Mouse (Mus musculus) embryonic stem cell, embryonic (primary cell): ENCODE data around the gene Ajm1.

Experiments used
- CTCF ChIA-PET, 4 experiments: fragments of 300-600 bp in 2 of 4; fragments of 350-600 bp in 2 of 4; sonication (Branson Sonifier 250); formaldehyde crosslinking; loops; one replicate each; lab custom pipeline; 2022; ENCODE audit warnings: inconsistent platforms in 2 of 4; lab: Charles Lee
- POLR2A ChIA-PET, 4 experiments: fragments of 300-600 bp in 2 of 4; fragments of 350-600 bp in 2 of 4; sonication (Branson Sonifier 250); formaldehyde crosslinking; loops; one replicate each; lab custom pipeline; 2022; ENCODE audit warnings: antibody characterized with exemption in 4 of 4, inconsistent platforms in 1 of 4; lab: Charles Lee

The Ajm1 gene

GRCm38 (mm10) chr2:25577951-25578795 is 3.4 kb downstream of the Ajm1 start:
- POLR2A ChIA-PET, result interaction anchor here in 3 of 4 experiments (0.8 to 7.3 kb wide), 12 partner anchors 10 to 316 kb away, joined by 3 to 48 read pairs (median 8); partner anchors contain the start of genes Edf1 (in 2 of the 3), Rabl6 (in 1 of the 3) and Tprn (in 1 of the 3)
- CTCF ChIA-PET, result interaction anchor here in 2 of 4 experiments (0.6 to 1.6 kb wide), 6 partner anchors 14 to 365 kb away, joined by 3 to 7 read pairs (median 4); partner anchors contain the start of gene Edf1 (in 1 of the 2)

GRCm38 (mm10) chr2:25576965-25577891 is 4.3 kb downstream of the Ajm1 start:
- CTCF ChIA-PET, result interaction anchor here in 3 of 4 experiments (0.6 to 2.1 kb wide), 5 partner anchors 15 to 917 kb away, joined by 3 to 6 read pairs (median 3); partner anchors contain the start of gene Edf1 (in 1 of the 3)

GRCm38 (mm10) chr2:25576028-25576850 is 5.3 kb downstream of the Ajm1 start:
- POLR2A ChIA-PET, result interaction anchor here (0.6 to 6.8 kb wide), 25 partner anchors 8 to 693 kb away, joined by 3 to 41 read pairs (median 4); partner anchors contain the start of genes Edf1 (in 2 of the 4), Rabl6 (in 2 of the 4), Traf2 (in 2 of the 4) and Ccdc183 (in 1 of the 4)
- CTCF ChIA-PET, result interaction anchor here in 3 of 4 experiments (0.5 to 2.1 kb wide), 8 partner anchors 16 to 918 kb away, joined by 3 to 6 read pairs (median 3); partner anchors contain the start of gene Tprn (in 1 of the 3)

More at GRCm38 (mm10) chr2:25576965-25577891, 4.3 kb downstream of the Ajm1 start:
- POLR2A ChIA-PET, result interaction anchor here (0.6 to 7.3 kb wide), 15 partner anchors 10 to 337 kb away, joined by 3 to 48 read pairs (median 5); partner anchors contain the start of genes Edf1 (in 2 of the 4) and Traf2 (in 2 of the 4)

- ChIA-PET POLR2A (interaction anchor here (0.5 to 6.8 kb wide), 27 partner anchors 8 to 516 kb away, joined by 3 to 41 read pairs (median 5); partner anchors contain the start of genes Edf1 (in 3 of the 4), Rabl6 (in 3 of the 4), Ccdc183 (in 1 of the 4) and Dpp7 (in 1 of the 4)), CTCF (interaction anchor here in 3 of 4 experiments (0.5 to 2.1 kb wide), 10 partner anchors 13 to 313 kb away, joined by 3 to 6 read pairs (median 4); partner anchors contain the start of genes Abca2 (in 1 of the 3) and Tprn (in 1 of the 3))
Observed at GRCm38 (mm10) chr2:25575432-25576027, 6.0 kb downstream of the Ajm1 start.

DNA sequence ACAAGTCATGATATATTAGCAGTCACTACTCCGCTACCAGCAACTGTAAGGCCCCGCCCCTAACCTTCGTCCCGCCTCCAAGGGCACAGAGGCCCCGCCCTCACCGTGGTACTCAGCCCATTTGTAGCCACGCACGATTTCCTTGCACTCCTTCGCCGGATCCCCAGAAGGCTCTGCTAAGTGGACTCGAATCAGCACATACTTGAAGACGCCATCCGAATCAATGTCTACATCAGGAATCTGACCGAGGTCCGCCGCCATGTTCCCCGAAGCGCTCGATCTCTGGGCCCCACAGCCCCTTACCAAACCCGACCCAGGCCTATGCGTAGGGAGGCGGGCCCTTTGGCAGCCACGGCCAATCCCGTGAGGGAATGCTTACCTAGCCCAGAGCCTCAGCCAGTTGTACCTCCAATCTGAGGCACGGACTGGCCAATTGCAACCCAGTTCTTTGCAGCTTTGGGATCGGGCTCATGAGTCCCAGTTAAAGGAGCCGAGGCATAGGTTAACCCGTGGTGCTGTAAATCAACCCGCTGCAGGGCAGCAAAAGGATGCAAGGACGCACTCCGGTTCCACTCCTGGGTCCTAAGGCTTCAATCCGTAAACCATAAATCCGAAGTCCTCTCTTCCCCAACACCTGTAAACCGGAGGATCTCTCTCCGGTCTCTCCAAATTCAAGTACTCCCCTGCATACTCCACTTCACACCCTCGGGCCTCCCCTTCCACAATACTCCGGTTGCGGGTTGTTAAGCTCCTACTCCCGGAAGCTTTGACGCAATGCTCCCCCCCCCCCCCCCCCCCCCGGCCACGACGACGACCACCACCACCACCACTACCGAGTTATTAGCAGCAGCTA is 6.8 kb downstream of the Ajm1 start, which contains the start of the genes Mamdc4 and Phpt1:
Gene Mamdc4, minus strand, starts transcription at position 267 of the 853 bp plus-strand sequence.
Gene Phpt1, minus strand, starts transcription at position 646 of the 853 bp plus-strand sequence.
- POLR2A ChIA-PET, result interaction anchor here (0.5 to 6.8 kb wide), 40 partner anchors 7 to 639 kb away, joined by 3 to 41 read pairs (median 4); partner anchors contain the start of genes Edf1 (in 4 of the 4), Rabl6 (in 4 of the 4), Traf2 (in 2 of the 4) and Ajm1 (in 1 of the 4)

DNA sequence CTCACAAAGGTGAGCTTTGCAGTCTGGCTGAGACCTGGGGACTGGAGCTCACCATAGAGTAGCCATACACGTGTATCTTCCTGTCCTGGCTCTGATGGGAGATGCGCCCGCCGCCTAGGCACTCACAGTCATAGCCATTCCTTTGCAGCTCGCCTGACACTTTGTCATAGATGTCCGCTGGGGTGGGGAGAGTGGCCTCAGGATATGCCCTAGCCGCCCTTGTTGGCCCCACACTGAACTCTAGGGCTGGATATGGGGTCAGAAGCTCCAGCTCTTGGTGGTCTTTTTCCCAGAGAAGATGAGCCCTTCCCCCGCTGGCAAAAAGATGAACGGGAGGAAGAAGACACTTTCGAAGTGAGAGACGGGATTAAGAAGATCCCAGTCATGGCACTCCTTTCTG is 7.4 kb downstream of the Ajm1 start:
- ChIA-PET POLR2A (interaction anchor here (0.6 to 6.8 kb wide), 25 partner anchors 7 to 639 kb away, joined by 3 to 41 read pairs (median 5); partner anchors contain the start of genes Edf1 (in 4 of the 4), Ajm1 (in 2 of the 4), Rabl6 (in 2 of the 4) and Traf2 (in 2 of the 4)), CTCF (interaction anchor here (0.6 to 2.5 kb wide), 10 partner anchors 9 to 197 kb away, joined by 3 to 9 read pairs (median 4); partner anchors contain the start of genes Abca2 (in 1 of the 4) and Edf1 (in 1 of the 4))

More for the DNA sequence above, 6.8 kb downstream of the Ajm1 start, which contains the start of the genes Mamdc4 and Phpt1:
- CTCF ChIA-PET, result interaction anchor here (0.5 to 2.5 kb wide), 16 partner anchors 9 to 275 kb away, joined by 3 to 9 read pairs (median 4); partner anchors contain the start of genes Abca2 (in 1 of the 4) and Edf1 (in 1 of the 4)

DNA sequence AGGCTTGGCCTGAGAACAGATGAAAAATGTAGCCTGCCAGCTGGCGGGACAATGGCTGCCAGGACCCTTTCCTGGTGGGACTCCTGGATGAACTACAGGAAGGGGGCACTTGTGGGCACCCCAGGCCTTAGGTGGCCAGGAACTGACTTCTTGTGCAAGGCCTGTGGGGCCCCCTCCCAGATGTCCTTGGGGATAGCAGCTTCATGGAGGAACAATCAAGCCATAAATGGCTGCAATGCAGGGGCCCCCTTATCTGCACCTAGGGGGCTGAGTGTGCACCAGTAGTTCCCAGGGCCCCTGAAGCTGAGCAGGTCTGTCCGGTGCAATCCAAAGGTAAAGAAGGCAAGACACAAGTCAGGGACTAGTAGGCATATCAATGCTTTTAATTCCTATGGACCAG is 8.5 kb downstream of the Ajm1 start:
- POLR2A ChIA-PET, result interaction anchor here in 3 of 4 experiments (0.8 to 6.8 kb wide), 11 partner anchors 9 to 26 kb away, joined by 3 to 41 read pairs (median 8); partner anchors contain the start of genes Edf1 (in 3 of the 3), Ajm1 (in 2 of the 3) and Traf2 (in 1 of the 3)
- CTCF ChIA-PET, result interaction anchor here in 2 of 4 experiments (1.4 to 2.5 kb wide), 4 partner anchors 8 to 196 kb away, joined by 3 to 9 read pairs (median 4); partner anchors contain the start of genes Abca2 (in 1 of the 2), Ajm1 (in 1 of the 2) and Edf1 (in 1 of the 2)

DNA sequence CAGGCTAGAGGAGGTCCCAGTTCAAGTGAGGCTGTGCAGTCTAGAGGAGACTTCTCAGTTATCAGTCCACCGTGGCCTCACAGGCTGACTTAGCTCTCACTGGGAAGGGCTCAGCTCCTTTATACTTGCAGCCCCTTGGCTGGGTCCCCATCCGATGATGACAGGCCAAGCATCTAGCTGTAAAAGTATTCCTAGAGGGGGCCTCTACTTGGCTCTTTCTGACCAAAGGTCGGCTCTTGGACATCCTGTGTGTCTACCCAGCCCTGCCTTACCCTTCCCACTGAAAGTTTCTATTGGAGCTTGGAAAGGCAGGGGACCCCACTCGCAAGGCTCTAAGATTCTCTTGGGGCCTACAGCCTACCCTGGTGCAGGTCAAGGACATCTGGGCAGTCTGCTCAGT is 10.3 kb downstream of the Ajm1 start:
- ChIA-PET CTCF (interaction anchor here in 3 of 4 experiments (0.7 to 1.6 kb wide), 4 partner anchors 9 to 445 kb away, joined by 3 to 5 read pairs (median 4); partner anchors contain the start of gene Ajm1 (in 2 of the 3)), POLR2A (interaction anchor here (0.7 to 6.8 kb wide), 6 partner anchors 8 to 13 kb away, joined by 3 to 41 read pairs (median 4); partner anchors contain the start of genes Edf1 (in 2 of the 4) and Ajm1 (in 1 of the 4))

DNA sequence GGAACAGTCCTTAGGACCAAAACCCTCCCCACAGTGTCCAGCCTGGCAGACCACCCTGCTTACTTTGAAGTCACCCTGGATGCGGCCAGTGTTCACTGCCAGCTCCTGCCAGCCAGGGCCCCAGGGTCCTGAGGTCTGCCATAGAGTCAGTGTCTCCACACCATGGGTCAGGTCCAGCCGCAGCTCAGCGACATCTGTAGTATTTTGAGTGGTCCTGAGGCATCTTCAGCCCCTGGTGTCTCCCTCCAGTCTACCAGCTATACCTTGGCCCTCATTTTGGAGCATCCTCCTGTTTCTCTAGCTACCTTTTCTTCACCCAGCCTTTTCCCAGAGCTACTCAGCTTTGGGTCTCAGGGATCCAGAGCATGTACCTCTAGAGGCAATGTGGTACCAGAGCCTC is 12.2 kb downstream of the Ajm1 start:
- ChIA-PET POLR2A (interaction anchor here in 3 of 4 experiments (0.5 to 1.4 kb wide), 4 partner anchors 12 to 16 kb away, joined by 3 to 7 read pairs (median 5); partner anchors contain the start of genes Ajm1 (in 1 of the 3) and Edf1 (in 1 of the 3)), CTCF (interaction anchor here in 1 of 4 experiments (1.2 to 1.9 kb wide), 2 partner anchors 12 to 21 kb away, joined by 3 to 10 read pairs; partner anchors contain the start of gene Ajm1)

DNA sequence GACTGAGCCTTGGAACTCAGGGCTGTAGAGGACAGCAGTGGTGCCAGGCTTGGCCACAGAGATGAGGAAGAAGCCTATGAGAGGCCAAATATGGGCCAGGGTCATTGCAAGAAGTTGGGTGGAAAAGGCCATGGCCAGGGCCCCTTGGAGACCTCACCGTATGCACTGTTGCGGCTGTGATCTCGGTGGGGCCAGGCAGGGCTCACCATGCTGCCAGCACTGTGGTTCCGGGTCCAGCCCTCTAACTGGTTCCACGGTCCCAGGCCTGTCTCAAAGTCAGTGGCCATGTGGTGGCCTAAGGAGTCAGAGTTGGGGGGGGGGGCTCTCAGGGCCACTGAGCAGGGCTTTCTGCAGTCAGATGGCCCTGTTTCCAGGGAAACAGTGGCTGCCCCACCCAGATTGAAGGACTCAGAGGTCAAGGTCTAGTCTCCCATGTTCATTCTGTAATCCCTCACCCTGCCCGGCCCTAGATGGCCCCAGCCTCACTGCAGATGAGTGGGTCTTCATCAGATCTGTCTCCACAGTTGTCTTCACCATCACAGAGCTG is 13.0 kb downstream of the Ajm1 start:
- POLR2A ChIA-PET, result interaction anchor here in 3 of 4 experiments (0.8 to 3.9 kb wide), 4 partner anchors 11 to 14 kb away, joined by 4 to 20 read pairs (median 6); partner anchors contain the start of gene Edf1 (in 2 of the 3)

GRCm38 (mm10) chr2:25566558-25566957 is 15.0 kb downstream of the Ajm1 start:
- POLR2A ChIA-PET, result interaction anchor here in 2 of 4 experiments (0.7 to 3.9 kb wide), 11 partner anchors 7 to 190 kb away, joined by 3 to 20 read pairs (median 6); partner anchors contain the start of genes Edf1 (in 2 of the 2), Traf2 (in 2 of the 2), Ajm1 (in 1 of the 2) and Phpt1 (in 1 of the 2)
- CTCF ChIA-PET, result interaction anchor here in 3 of 4 experiments (0.5 to 1.9 kb wide), 5 partner anchors 11 to 190 kb away, joined by 3 to 8 read pairs (median 5); partner anchors contain the start of gene Ajm1 (in 2 of the 3)

More for the DNA sequence above, 13.0 kb downstream of the Ajm1 start:
- CTCF ChIA-PET, result interaction anchor here in 2 of 4 experiments (0.5 to 1.9 kb wide), 4 partner anchors 13 to 807 kb away, joined by 3 to 10 read pairs (median 3); partner anchors contain the start of gene Ajm1 (in 1 of the 2)

DNA sequence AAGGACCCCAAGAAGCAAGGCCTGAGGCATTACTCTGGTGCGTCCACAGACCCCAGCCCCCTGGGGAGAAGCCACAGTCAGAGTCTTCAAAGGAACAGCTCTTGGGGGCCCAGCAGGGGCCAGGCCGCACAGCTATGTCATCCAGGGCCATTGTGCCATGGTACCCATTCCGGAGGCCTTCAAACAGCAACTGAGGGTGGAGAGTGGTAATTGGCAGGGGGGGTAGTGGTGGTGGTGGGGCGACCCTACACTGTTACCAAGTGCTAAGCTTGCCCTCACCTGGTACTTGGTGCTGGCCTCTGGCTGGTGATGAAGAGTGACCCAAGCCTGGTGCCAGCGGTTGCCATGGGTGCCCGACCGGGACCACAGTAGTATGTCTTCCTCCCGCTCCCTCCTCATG is 15.8 kb downstream of the Ajm1 start:
- ChIA-PET CTCF (interaction anchor here in 2 of 4 experiments (0.9 to 1.9 kb wide), 6 partner anchors 9 to 273 kb away, joined by 3 to 7 read pairs (median 4); partner anchors contain the start of genes Ajm1 (in 2 of the 2), Mamdc4 (in 1 of the 2) and Phpt1 (in 1 of the 2)), POLR2A (interaction anchor here (0.6 to 3.9 kb wide), 15 partner anchors 8 to 397 kb away, joined by 3 to 20 read pairs (median 5); partner anchors contain the start of genes Edf1 (in 2 of the 4), Phpt1 (in 2 of the 4), Traf2 (in 2 of the 4) and Ajm1 (in 1 of the 4))
